Mouse (Mus musculus) limb, embryonic 10.5 days (tissue): ENCODE measurements at regions not wholly inside any gene's neighbourhood (a gene's known extent, or its start where the extent isn't known, plus 50 kb on each side); places are given as distances from the start of the nearest gene placed in this dataset.

Experiments
- DNase-seq: peaks from one replicate; pipeline ENCODE4 v3.0.0-alpha.2; 2017; ENCODE audit warnings: low spot score
- H3K27ac ChIP-seq: fragments of 300-500 bp; sonication (generic); 2 replicates; pipeline ENCODE4 v1.5.1; 2016; ENCODE audit warnings: mild to moderate bottlenecking
- H3K27me3 ChIP-seq: fragments of 300-500 bp; sonication (generic); 2 replicates; pipeline ENCODE4 v1.6.1; 2016; ENCODE audit warnings: low read depth, mild to moderate bottlenecking; ENCODE audit not compliant: poor library complexity, severe bottlenecking
- H3K36me3 ChIP-seq: fragments of 300-500 bp; sonication (generic); 2 replicates; pipeline ENCODE4 v1.6.1; 2016; ENCODE audit warnings: mild to moderate bottlenecking, moderate library complexity
- H3K4me1 ChIP-seq: fragments of 300-500 bp; sonication (generic); 2 replicates; pipeline ENCODE4 v1.6.1; 2016
- H3K4me3 ChIP-seq: fragments of 300-500 bp; sonication (generic); 2 replicates; pipeline ENCODE4 v1.5.1; 2016; ENCODE audit warnings: mild to moderate bottlenecking, moderate library complexity
- H3K9me3 ChIP-seq: fragments of 300-500 bp; sonication (generic); replicated peaks from 2 replicates; pipeline ENCODE4 v1.6.1; 2016; ENCODE audit warnings: mild to moderate bottlenecking
- WGBS: fragments of 180-500 bp; shearing (Covaris S2); methylation state at CpG from one replicate; pipeline ENCODE4 v1.1.7; 2016; 5-methylcytosine and 5-hydroxymethylcytosine counted together

- H3K4me1 ChIP-seq = no peaks in the 10 kb centered on the region
- H3K27me3 ChIP-seq = no peaks in the 10 kb centered on the region
- H3K9me3 ChIP-seq = no peaks in the 10 kb centered on the region
- DNase-seq = peak; percentile 47
- no peak overlapping the region for H3K27ac ChIP-seq
- H3K36me3 ChIP-seq = no peaks in the 10 kb centered on the region
- WGBS = 47% methylated on average over 6 of the region's 6 CpGs
- no peak overlapping the region for H3K4me3 ChIP-seq
Observed at GRCm38 (mm10) chr7:128937976-128938730, 193.4 kb downstream of the Sec23ip start.

GRCm38 (mm10) chr7:128960575-128960974 is 215.8 kb downstream of the Sec23ip start:
- Histone ChIP-seq H3K36me3 (no peaks in the 10 kb centered on the region), H3K9me3 (no peaks in the 10 kb centered on the region), H3K27me3 (no peaks in the 10 kb centered on the region), H3K4me3 (no peak overlapping the region), H3K27ac (no peak overlapping the region), H3K4me1 (no peaks in the 10 kb centered on the region)
- WGBS = 93% methylated on average over 5 of the region's 5 CpGs
- DNase-seq = no peak

- Histone ChIP-seq H3K27me3 (no peaks in the 10 kb centered on the region), H3K4me1 (no peaks in the 10 kb centered on the region), H3K36me3 (no peaks in the 10 kb centered on the region), H3K9me3 (no peaks in the 10 kb centered on the region), H3K27ac (no peak overlapping the region), H3K4me3 (no peak overlapping the region)
- no peak for DNase-seq
- WGBS = 84% methylated on average over 4 of the region's 4 CpGs
Observed at GRCm38 (mm10) chr7:128979904-128980303, 235.2 kb downstream of the Sec23ip start.

- Histone ChIP-seq H3K4me1 (no peaks in the 10 kb centered on the region), H3K27me3 (no peaks in the 10 kb centered on the region), H3K4me3 (no peak overlapping the region), H3K27ac (no peak overlapping the region), H3K36me3 (no peaks in the 10 kb centered on the region), H3K9me3 (no peaks in the 10 kb centered on the region)
- no peak for DNase-seq
- WGBS = 78% methylated on average over 7 of the region's 7 CpGs
Observed at GRCm38 (mm10) chr7:128980827-128981226, 236.1 kb downstream of the Sec23ip start.

GRCm38 (mm10) chr7:128998759-128999158 is 254.0 kb downstream of the Sec23ip start:
- Histone ChIP-seq H3K9me3 (no peaks in the 10 kb centered on the region), H3K4me3 (no peak overlapping the region), H3K4me1 (no peaks in the 10 kb centered on the region), H3K27me3 (no peaks in the 10 kb centered on the region), H3K36me3 (no peaks in the 10 kb centered on the region), H3K27ac (no peak overlapping the region)
- DNase-seq = no peak
- WGBS = 53% methylated on average over 4 of the region's 4 CpGs

GRCm38 (mm10) chr7:129002419-129002818 is 254.4 kb upstream of the Plpp4 start:
- Histone ChIP-seq H3K4me3 (no peak overlapping the region), H3K27me3 (no peaks in the 10 kb centered on the region), H3K4me1 (no peaks in the 10 kb centered on the region), H3K9me3 (no peaks in the 10 kb centered on the region), H3K27ac (no peak overlapping the region), H3K36me3 (no peaks in the 10 kb centered on the region)
- 80% methylated on average over 5 of the region's 5 CpGs for WGBS
- DNase-seq = no peak

- Histone ChIP-seq H3K27me3 (no peaks in the 10 kb centered on the region), H3K4me1 (no peaks in the 10 kb centered on the region), H3K27ac (no peak overlapping the region), H3K9me3 (no peaks in the 10 kb centered on the region), H3K4me3 (no peak overlapping the region), H3K36me3 (no peaks in the 10 kb centered on the region)
- WGBS = 83% methylated on average over 1 of the region's 1 CpGs
- DNase-seq = no peak
Observed at GRCm38 (mm10) chr7:129003150-129003549, 253.7 kb upstream of the Plpp4 start.

GRCm38 (mm10) chr7:129016353-129016752 is 240.5 kb upstream of the Plpp4 start:
- H3K4me1 ChIP-seq = no peaks in the 10 kb centered on the region
- no peak overlapping the region for H3K27ac ChIP-seq
- no peaks in the 10 kb centered on the region for H3K36me3 ChIP-seq
- WGBS = 85% methylated on average over 6 of the region's 6 CpGs
- no peaks in the 10 kb centered on the region for H3K27me3 ChIP-seq
- no peak overlapping the region for H3K4me3 ChIP-seq
- DNase-seq = no peak
- H3K9me3 ChIP-seq = no peaks in the 10 kb centered on the region

GRCm38 (mm10) chr7:129027116-129027515 is 229.7 kb upstream of the Plpp4 start:
- 81% methylated on average over 2 of the region's 2 CpGs for WGBS
- no peaks in the 10 kb centered on the region for H3K9me3 ChIP-seq
- H3K4me1 ChIP-seq = no peaks in the 10 kb centered on the region
- no peak overlapping the region for H3K27ac ChIP-seq
- H3K36me3 ChIP-seq = no peaks in the 10 kb centered on the region
- no peaks in the 10 kb centered on the region for H3K27me3 ChIP-seq
- DNase-seq = no peak
- no peak overlapping the region for H3K4me3 ChIP-seq

GRCm38 (mm10) chr7:129048023-129048422 is 208.8 kb upstream of the Plpp4 start:
- H3K36me3 ChIP-seq = no peaks in the 10 kb centered on the region
- no peaks in the 10 kb centered on the region for H3K9me3 ChIP-seq
- no peaks in the 10 kb centered on the region for H3K4me1 ChIP-seq
- H3K27me3 ChIP-seq = no peaks in the 10 kb centered on the region
- 81% methylated on average over 5 of the region's 5 CpGs for WGBS
- H3K27ac ChIP-seq = no peak overlapping the region
- no peak for DNase-seq
- H3K4me3 ChIP-seq = no peak overlapping the region

GRCm38 (mm10) chr7:129049726-129050125 is 207.1 kb upstream of the Plpp4 start:
- Histone ChIP-seq H3K9me3 (no peaks in the 10 kb centered on the region), H3K36me3 (no peaks in the 10 kb centered on the region)
- 95% methylated on average over 4 of the region's 4 CpGs for WGBS

GRCm38 (mm10) chr7:129050675-129051074 is 206.2 kb upstream of the Plpp4 start:
- no peak for DNase-seq
- no peak overlapping the region for H3K27ac ChIP-seq
- H3K9me3 ChIP-seq = no peaks in the 10 kb centered on the region
- 78% methylated on average over 1 of the region's 1 CpGs for WGBS
- no peaks in the 10 kb centered on the region for H3K4me1 ChIP-seq
- no peaks in the 10 kb centered on the region for H3K27me3 ChIP-seq
- H3K4me3 ChIP-seq = no peak overlapping the region
- H3K36me3 ChIP-seq = no peaks in the 10 kb centered on the region

More at GRCm38 (mm10) chr7:129049726-129050125, 207.1 kb upstream of the Plpp4 start:
- no peak for DNase-seq
- H3K4me1 ChIP-seq = no peaks in the 10 kb centered on the region
- no peak overlapping the region for H3K4me3 ChIP-seq
- no peaks in the 10 kb centered on the region for H3K27me3 ChIP-seq
- H3K27ac ChIP-seq = no peak overlapping the region

GRCm38 (mm10) chr7:129066891-129067290 is 189.9 kb upstream of the Plpp4 start:
- no peaks in the 10 kb centered on the region for H3K27me3 ChIP-seq
- no peaks in the 10 kb centered on the region for H3K9me3 ChIP-seq
- H3K4me1 ChIP-seq = no peaks in the 10 kb centered on the region
- no peak overlapping the region for H3K4me3 ChIP-seq
- DNase-seq = no peak
- H3K36me3 ChIP-seq = no peaks in the 10 kb centered on the region
- 85% methylated on average over 2 of the region's 2 CpGs for WGBS
- no peak overlapping the region for H3K27ac ChIP-seq

GRCm38 (mm10) chr7:129068137-129068536 is 188.7 kb upstream of the Plpp4 start:
- H3K27ac ChIP-seq = no peak overlapping the region
- no peak overlapping the region for H3K4me3 ChIP-seq
- H3K4me1 ChIP-seq = no peaks in the 10 kb centered on the region
- 97% methylated on average over 4 of the region's 4 CpGs for WGBS
- no peak for DNase-seq
- no peaks in the 10 kb centered on the region for H3K27me3 ChIP-seq
- H3K36me3 ChIP-seq = no peaks in the 10 kb centered on the region
- no peaks in the 10 kb centered on the region for H3K9me3 ChIP-seq
